Mouse (Mus musculus): Measurements from ENCODE around the gene Cntn1.

Cntn1 gene

GRCm38 (mm10) chr15:92137026-92137425 is 86.1 kb downstream of the Cntn1 start:
- DNase-seq (ENCODE audit: low read depth, low spot score), result no peak

- no peak for DNase-seq (ENCODE audit: low read depth, low spot score)
Observed at GRCm38 (mm10) chr15:92141972-92142371, 91.0 kb downstream of the Cntn1 start.

DNA sequence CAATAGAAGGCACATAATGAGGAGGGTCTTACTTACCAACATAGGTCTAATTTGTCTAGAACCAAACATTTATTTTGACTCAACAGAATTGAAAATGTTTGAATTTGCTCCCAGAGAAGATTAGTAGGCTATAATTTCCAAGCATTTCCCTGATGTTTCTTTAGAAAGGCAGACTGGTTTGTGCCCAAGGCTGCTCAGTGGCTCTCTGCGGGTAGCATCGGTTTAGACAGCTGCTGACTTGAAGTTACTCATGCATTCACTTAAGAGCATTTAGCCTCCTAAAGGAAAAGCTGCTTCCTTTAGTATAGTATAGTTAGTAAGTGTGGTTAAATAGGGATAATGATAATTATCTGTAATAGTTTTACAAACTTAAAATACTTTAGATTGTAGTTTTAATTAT is 104.0 kb downstream of the Cntn1 start:
- DNase-seq (ENCODE audit: low read depth, low spot score), result no peak

- no peak for DNase-seq (ENCODE audit: low read depth, low spot score)
Observed at GRCm38 (mm10) chr15:92160855-92161162, 109.8 kb downstream of the Cntn1 start.

DNA sequence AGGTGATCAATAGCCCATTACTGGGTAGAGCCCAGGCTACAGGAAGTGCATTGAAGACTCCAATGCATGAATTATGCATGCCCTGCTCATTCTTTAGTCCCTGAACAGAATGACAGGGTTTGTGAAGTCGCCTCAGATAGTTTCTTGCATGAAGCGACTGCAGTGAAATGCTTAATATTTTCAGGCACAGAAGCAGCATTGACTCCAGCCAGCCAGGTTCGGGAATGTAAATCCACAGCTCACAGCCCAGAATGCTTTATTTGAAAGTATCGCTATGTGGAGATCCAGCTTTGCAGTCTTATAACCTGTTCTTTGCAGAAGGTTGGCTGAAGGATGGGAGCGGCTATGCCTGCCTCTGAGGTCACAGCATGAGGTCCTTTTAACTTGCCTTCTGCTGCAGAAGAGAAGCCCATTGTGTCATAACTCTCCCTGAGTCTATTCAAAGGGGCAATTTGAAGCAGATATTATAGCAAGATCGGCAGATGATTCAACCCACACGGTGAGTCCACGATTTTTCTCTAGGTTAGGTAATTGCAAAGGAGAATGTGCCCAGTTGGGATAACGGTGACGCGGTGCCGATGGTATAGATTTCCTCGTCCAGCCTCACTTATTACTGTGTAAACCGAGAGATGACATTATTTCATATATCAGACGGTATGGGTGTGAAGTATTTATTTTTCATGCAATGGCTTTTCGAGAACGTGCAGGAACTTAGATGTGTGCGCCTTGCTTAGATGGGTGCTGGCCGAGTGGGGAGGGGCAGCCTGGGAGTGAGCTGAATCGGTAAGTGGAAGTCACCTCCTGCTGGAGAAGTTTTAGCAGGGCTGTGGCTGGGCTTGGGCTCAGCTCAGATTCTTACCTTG is 110.4 kb downstream of the Cntn1 start:
- DNase-seq (ENCODE audit: low read depth, low spot score), result no peak

DNA sequence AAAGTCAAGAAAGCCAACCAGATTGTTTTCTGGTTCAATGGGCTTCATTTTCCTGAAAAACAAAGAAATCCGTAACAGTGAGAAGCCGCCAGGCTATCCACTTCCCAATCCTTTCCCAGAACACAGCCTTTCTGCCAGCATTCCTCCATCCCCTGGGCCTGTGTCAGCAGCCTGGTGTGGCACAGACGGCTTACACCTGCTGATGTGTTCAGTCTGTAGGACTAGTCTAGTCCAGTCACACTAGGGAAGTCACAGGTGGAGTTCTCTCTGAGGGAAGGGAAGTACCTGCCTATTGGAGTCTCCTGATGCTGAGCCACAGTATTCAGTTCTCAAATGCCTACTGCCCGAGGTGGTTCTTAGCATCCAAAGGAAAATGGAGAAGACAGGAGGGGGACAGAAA is 111.9 kb downstream of the Cntn1 start:
- no peak for DNase-seq (ENCODE audit: low read depth, low spot score)

- no peak for DNase-seq (ENCODE audit: low read depth, low spot score)
Observed at GRCm38 (mm10) chr15:92164127-92164526, 113.2 kb downstream of the Cntn1 start.

- no peak for DNase-seq (ENCODE audit: low read depth, low spot score)
Observed at GRCm38 (mm10) chr15:92166266-92166665, 115.3 kb downstream of the Cntn1 start.

- no peak for DNase-seq (ENCODE audit: low read depth, low spot score)
Observed at GRCm38 (mm10) chr15:92175739-92176138, 124.8 kb downstream of the Cntn1 start.

GRCm38 (mm10) chr15:92177413-92177812 is 126.4 kb downstream of the Cntn1 start:
- no peak for DNase-seq (ENCODE audit: low read depth, low spot score)

DNA sequence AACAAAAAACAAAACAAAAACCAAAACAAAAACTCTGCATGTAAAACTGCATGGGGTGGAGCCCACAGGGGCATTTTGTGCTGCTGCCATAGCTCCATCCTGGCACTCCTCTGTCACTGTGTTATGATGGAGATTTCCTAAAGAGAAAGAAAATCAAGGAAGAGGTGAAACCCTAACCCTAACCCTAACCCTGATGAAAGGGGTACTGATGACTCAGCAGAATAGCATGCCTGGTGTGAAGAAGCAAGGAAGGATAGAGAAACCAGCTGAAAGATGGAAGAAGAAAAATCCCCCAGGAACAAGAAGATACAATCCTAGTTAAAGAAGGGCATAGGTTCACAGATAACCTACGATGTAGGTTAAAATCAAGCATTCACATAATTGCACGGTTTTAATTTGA is 134.5 kb downstream of the Cntn1 start:
- DNase-seq (ENCODE audit: low read depth, low spot score), result no peak

DNA sequence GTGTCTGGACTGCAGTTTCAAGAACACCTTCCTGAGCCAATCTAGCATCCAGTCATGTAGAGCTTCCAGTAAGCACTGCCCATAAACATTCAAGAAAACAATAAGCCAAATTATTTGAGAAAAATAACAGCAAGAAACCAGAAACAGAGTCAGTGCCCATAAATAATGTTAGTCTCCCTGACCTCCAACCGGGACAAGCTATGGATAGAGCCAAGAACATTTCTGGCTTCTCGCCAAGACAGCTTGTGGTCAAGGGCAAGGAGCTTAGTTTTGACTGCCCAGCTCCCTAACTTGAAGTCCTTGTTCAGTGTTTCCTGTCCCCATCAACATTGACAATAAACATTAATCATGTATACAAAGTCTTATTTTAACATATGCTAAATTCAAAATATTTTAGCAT is 139.0 kb downstream of the Cntn1 start:
- no peak for DNase-seq (ENCODE audit: low read depth, low spot score)

- DNase-seq (ENCODE audit: low read depth, low spot score), result no peak
Observed at GRCm38 (mm10) chr15:92200326-92200985, 149.5 kb downstream of the Cntn1 start.

- no peak for DNase-seq (ENCODE audit: low read depth, low spot score)
Observed at GRCm38 (mm10) chr15:92206695-92207094, 155.7 kb downstream of the Cntn1 start.

DNA sequence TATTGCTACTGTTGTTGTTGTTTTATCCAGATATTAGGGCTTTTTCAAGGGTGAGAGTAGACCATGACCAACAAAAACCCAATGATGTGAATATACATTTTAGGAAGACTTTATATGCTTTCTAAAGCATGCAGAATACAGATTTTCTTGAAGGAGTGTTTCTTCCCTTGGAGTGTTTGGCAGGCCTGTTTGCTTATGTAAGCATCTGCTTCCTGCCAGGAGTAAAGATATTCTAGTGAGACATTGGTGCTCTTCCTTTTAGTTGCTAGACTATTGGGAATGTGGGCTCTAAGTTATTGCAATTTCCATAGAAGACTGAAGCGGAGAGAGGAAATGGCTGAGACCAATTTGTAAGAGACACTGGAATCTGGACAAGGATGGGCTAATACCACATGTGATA is 158.8 kb downstream of the Cntn1 start:
- DNase-seq (ENCODE audit: low read depth, low spot score), result no peak

DNA sequence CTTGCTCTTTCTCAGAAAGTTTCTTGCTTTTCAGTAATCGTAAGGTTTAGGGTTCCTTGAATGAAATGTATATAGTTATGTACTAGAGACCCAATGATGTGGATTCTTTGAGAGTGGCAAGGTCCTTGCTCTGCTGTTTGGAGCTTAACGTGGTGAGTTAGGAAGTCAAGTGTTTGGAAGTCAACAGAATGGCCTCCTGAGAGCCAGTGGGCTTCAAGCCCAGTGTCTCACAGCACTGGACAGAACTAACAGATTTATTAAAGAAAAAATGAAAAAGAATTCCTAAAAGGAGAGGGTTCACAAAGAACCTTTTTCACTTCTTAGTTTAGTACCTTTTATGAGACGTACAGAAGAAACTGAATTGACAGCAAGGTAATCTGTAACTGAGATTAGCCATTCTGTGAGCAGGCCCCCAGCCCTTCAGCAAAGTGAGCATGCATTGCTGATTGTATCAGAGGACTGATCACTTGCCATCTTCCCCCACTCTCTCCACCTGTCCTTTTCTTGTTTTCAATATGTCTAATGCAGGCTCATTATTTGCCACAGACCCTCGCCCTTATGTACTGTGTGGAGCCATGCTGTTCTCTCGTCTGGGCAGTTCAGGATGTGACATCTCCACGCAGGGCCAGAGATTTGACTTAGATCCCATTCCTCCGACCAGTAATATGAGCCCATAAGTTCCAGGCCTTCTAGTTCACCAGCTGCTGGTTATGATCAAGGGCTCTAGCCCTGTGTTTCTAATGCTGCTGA is 159.7 kb downstream of the Cntn1 start:
- DNase-seq (ENCODE audit: low read depth, low spot score), result no peak

GRCm38 (mm10) chr15:92215841-92216240 is 164.9 kb downstream of the Cntn1 start:
- DNase-seq (ENCODE audit: low read depth, low spot score), result no peak

DNA sequence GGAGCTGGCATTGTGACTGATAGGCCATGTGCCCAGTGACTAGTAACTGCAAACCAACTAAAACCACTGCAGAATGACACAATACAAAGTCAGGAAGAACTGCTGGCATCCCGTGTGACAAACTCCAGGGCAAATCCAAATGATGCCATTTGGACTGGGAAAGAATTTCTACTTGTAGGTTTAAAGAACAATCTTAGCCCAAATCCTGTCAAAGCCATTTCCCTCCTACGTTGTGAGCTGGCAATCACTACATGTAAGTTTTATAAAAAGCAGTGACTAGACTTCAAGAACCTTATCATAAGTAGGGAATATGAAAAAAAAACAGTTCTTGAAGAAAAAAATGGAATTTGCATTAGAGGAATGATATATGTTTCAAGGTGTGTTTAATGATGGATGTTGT is 170.5 kb downstream of the Cntn1 start:
- DNase-seq (ENCODE audit: low read depth, low spot score), result no peak

DNA sequence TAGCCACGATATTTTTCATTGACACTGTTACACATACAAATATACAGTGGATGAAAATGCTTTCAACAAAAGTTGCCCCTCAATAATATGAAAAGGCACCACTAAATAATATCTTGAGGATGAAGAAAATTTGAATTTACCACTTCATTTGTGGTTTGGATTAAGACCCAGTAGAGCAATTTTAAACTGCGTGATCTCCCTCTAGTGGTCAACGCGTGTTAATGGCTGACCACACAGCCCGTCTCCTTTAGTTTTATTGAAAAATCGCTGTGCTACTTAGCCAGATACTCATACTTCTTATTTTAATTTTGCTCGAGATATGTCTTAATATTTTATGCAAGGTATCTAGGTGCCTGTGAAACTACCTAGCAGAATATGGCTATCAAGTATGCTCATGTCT is 180.4 kb downstream of the Cntn1 start:
- no peak for DNase-seq (ENCODE audit: low read depth, low spot score)

DNA sequence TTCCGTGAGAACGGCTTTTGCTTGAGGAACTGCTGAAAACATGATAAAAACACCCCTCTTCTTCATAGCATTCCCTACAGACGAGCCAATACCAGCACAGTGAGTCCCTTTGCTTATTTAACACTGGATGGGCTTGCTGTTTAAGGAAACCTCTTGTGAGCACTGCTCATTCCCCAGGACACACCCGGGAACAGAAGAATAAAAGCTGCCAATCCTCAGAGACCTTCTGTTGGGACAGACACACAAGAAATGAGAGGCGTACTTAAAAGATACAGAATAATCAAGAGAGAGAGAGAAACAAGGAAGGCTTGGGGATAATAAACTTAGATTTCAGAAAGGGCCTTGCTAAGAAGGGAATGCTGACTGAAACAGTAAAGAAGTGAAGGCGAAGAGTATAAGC is 184.9 kb downstream of the Cntn1 start:
- DNase-seq (ENCODE audit: low read depth, low spot score), result no peak

DNA sequence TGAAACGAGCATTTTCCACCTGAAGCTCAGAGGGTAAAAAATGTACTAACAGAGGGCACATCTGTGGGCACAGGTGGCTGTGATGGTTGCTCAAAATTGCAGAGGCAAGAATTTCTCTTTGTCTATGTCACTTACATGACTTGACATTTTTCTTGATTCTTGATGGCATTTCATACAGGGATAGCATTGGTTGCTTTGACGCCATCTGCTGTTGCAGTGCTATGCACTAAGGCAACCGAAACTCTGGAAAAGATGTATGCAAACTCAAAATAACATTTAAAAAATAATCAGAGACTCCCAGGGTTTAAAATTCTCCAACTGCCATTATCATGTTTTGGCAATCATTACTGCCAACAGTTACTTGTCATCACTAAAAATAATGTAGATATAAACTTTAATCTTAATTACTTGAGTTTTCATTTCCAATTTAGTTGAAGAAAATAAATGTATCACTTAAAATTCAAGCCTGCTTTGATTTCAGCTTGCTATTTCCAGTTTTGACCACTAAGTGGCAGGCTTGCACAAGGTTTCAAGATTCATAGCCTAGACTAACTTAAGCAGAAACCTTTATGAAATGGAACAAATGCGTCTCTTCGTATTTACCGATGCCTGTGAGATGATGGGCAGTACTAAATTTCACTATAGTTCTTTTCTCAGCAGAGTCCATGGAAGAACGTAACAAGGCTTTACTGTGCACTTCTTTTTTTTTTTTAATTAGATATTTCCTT is 214.2 kb downstream of the Cntn1 start:
- peak; percentile 31 for DNase-seq (ENCODE audit: low read depth, low spot score)

DNA sequence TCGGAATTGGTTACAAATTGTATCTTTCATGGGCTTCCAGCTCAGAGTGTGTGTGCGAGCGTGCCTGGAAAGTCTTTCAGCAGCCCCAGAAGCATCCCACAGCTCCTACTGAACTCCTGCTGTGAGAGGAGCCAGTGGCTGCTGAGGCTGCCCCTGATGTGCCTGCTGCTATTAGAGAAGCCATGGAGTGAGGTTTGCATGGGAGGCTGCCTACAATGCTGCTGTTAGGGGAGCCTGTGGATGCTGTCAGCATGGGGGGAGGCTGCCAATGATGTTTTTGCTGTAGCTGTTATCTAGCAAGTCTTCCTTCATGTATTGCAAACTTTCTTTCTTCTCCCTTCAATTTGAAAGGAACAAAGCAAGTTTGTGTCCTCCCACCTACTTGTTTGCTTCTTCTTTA is 217.4 kb downstream of the Cntn1 start:
- no peak for DNase-seq (ENCODE audit: low read depth, low spot score)
